Mouse (Mus musculus): ENCODE results near the gene Med14.

Med14 gene

DNA sequence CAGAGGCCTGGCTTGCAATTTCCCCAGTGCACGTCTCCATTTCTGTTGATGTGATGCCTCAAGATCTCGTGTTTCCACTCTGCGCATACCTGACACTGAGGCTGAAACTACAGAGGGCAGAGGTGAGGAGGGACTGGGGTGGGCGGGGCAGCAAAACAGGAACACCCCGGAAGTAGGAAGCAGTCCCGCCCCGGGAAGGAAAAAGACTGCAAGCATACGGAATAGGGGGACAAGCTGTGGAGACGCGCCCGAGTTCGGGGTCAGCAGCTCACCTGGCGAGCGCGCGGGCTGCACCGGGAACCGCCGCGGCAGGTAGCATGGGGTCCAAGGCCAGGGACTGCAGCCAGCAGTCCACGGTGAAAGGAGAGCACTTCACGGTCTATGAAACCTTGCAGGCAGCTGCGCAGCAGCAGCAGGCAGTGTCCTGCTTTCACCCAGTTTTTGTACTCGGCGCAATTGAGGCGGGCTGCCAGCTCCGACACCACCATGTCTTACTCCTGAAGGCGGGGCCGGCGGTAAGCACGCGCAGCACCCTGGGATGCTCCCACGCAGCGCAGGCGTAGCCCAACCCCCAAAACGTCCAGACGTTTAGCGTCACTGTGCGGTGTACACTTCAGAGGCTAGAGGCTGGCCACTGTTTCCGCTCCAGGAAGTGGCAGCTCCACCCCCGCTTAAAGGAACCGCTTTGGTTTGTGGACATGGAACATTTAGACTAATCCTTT lies 88.7 kb downstream of the Med14 start, which contains the start of gene 1810030O07Rik:
1810030O07Rik (minus strand) TSS at position 615 of the 722 bp plus-strand sequence.
- DNase-seq (ENCODE audit: low spot score in 2 of 2), result peak; percentile 84 to 87

DNA sequence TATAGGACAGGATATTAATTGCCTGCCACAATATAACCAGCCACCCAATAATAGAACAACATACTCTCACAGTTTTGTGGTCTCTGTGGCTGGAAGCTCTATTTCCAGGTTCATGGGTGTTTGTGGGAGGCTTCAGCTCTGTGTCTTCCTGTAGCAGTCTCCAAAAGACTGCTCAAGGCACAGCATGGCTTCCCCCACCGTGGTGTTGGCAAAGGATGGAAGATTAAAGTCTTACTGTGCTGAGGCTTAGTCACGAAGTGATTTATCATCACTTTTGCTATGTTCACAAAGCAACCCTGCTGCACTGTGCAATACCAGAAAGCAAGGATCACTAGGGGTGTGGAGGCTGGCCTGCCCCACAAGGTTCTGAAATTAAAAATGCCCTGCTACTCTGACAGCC lies 108.0 kb downstream of the Med14 start:
- DNase-seq (ENCODE audit: low spot score in 2 of 2), result no peak

DNA sequence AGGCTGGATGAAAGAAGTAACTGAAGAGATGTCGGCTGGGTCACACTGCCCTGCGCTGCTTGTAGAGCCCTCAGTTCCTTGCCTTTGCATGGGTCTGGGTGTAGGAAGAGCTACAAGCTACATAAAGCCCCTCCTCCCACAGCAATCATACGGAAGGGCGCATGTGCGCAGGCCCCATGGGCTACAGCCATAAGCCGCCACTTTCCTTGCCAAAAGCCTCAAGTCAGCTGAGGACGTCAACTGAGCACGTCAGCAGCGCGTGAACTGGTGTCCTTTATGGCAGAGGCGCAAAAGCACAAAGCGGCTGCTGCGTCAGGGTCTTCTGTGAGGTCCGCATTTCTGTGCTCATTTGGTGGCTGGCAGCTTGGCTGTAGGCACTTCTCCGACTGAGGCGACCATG lies 110.0 kb downstream of the Med14 start:
- no peak for DNase-seq (ENCODE audit: low spot score in 2 of 2)

DNA sequence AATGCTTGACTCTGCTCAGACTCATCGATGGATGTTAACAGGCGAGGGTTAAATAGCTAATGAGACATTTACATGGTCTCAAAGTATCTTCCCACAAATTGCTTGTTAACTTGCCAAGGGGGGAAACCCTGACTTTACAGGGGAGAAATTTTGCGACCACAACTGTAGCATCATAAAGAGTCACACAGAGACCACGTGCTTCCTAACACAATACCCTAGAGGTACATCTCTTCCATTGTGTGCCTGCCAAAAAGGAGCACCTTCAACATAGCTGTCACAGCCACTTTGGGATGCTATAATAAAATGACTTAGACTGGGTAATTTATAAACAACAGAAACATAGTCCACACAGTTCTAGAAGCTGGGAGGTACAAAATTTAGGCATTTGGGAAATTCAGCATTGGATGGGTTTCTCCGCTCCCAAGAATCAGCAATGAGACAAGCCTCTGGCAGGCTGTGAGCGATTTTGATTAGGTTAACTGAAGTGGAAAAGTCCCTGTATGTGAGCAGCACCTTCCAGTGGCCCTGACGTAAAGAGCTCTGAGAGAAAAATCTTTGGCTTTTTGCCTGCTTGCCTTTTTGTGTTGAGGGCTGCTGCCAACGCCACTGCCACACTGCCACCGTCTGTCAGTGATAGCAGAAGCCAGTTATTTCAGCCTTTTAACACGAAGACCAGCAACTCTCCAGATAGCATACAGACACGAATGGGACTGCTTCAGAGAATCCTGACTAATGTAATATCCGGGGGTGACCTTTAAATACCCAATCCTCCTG lies 116.2 kb downstream of the Med14 start:
- no peak for DNase-seq (ENCODE audit: low spot score in 2 of 2)

DNA sequence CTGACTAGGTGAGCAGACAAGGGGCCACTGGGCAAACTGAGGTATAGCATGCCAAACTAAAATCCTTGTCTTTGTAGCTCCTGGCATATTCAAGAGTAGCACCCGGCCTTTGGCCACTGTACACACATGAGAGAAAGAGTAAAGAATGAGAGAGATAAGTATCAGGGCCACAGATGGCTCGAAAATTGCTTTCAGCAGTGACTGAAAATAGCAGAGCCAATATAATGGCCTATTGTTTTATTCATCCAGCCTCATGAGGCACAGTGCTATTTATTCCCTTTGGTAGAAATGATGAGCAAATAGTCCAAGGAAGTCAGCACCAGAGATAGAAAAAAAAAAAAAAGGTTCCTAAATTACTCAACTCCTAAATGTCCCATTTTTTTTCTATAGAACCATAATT lies 116.9 kb downstream of the Med14 start:
- no peak for DNase-seq (ENCODE audit: low spot score in 2 of 2)

Measured in frontal cortex, postnatal 14 days (tissue).